Mouse (Mus musculus): Measurements from ENCODE around the gene Sys1. TPM values are rescaled to one million over a fixed set of nuclear protein-coding genes. Genes with fewer than 3 reads are reported as not detected.

Sys1 gene
- total RNA-seq, 2 experiments from 2014 or later, result 40.8 to 41.3 TPM

- no peak for TF ChIP-seq CTCF (IDR thresholded peaks at IDR 0.05)
- H3K4me3 ChIP-seq, result no peak overlapping the region
- DNase-seq (ENCODE audit: extremely low spot score in 1 of 2, low spot score in 2 of 2), result no peak
- no peak overlapping the region for H3K27ac ChIP-seq
- intact Hi-C loops (cut with DNase I), result loop anchor here (2.0 kb wide), 1 partner anchor 105 kb away; no protein-coding TSS in a partner anchor
Measured at GRCm38 (mm10) chr2:164521841-164522240, 65.1 kb downstream of the Sys1 start.

GRCm38 (mm10) chr2:164522280-164522679, 65.5 kb downstream of the Sys1 start:
- intact Hi-C loops (cut with DNase I), result no loop called here
- no peak overlapping the region for H3K27ac ChIP-seq
- TF ChIP-seq CTCF (IDR thresholded peaks at IDR 0.05), result no peak
- no peak for DNase-seq (ENCODE audit: extremely low spot score in 1 of 2, low spot score in 2 of 2)
- H3K4me3 ChIP-seq, result no peak overlapping the region

GRCm38 (mm10) chr2:164523301-164523773, 66.6 kb downstream of the Sys1 start:
- Histone ChIP-seq H3K27ac (no peak overlapping the region), H3K4me3 (no peak overlapping the region)
- intact Hi-C loops (cut with DNase I), result no loop called here
- TF ChIP-seq CTCF (IDR thresholded peaks at IDR 0.05), result no peak
- DNase-seq (ENCODE audit: extremely low spot score in 1 of 2, low spot score in 2 of 2), result no peak

- H3K4me3 ChIP-seq, result no peak overlapping the region
- intact Hi-C loops (cut with DNase I), result no loop called here
- no peak for TF ChIP-seq CTCF (IDR thresholded peaks at IDR 0.05)
- H3K27ac ChIP-seq, result no peak overlapping the region
- no peak for DNase-seq (ENCODE audit: extremely low spot score in 1 of 2, low spot score in 2 of 2)
Measured at GRCm38 (mm10) chr2:164528557-164528956, 71.8 kb downstream of the Sys1 start.

Other genes starting within 250 kb of the Sys1 start
- not detected for gene Wfdc15b, start 235.3 kb upstream of the Sys1 start, total RNA-seq (2021)
- gene Svs2, start 218.5 kb upstream of the Sys1 start, total RNA-seq (2021), result not detected
- gene Svs3b, start 200.3 kb upstream of the Sys1 start, total RNA-seq (2021), result not detected
- gene Svs4, start 178.5 kb upstream of the Sys1 start, total RNA-seq (2021), result not detected
- gene Svs3a, start 167.7 kb upstream of the Sys1 start, total RNA-seq (2021), result not detected
- gene Svs6, start 140.2 kb upstream of the Sys1 start, total RNA-seq (2021), result not detected
- not detected for gene Svs5, start 124.2 kb upstream of the Sys1 start, total RNA-seq (2021)
- not detected for gene Slpi, start 67.9 kb upstream of the Sys1 start, total RNA-seq (2021)
- under 1 TPM; 0.20 to 0.23 TPM for gene Rbpjl, start 53.8 kb upstream of the Sys1 start, total RNA-seq (2021)
- gene Matn4, start 51.8 kb upstream of the Sys1 start, total RNA-seq (2021), result 10 to 100 TPM; 10.4 to 11.0 TPM
- gene Sdc4, start 13.1 kb upstream of the Sys1 start, total RNA-seq (2021), result 10 to 100 TPM; 78.7 to 93.2 TPM
- gene Gm20458, start 4.0 kb downstream of the Sys1 start, total RNA-seq (2021), result 10 to 100 TPM; 10.2 to 14.1 TPM
- gene Trp53tg5, start 16.8 kb downstream of the Sys1 start, total RNA-seq (2021), result not detected
- gene Dbndd2, start 29.1 kb downstream of the Sys1 start, total RNA-seq (2021), result 100 to 1,000 TPM; 102 to 106 TPM
- 10 to 100 TPM; 86.3 to 87.0 TPM for gene Pigt, start 40.6 kb downstream of the Sys1 start, total RNA-seq (2021)
- gene Wfdc2, start 105.4 kb downstream of the Sys1 start, total RNA-seq (2021), result 1 to 10 TPM in 1 of 2 experiments, under 1 TPM in 1; 0.70 to 1.3 TPM
- gene Spint3, start 116.5 kb downstream of the Sys1 start, total RNA-seq (2021), result not detected
- gene Wfdc6a, start 128.5 kb downstream of the Sys1 start, total RNA-seq (2021), result not detected
- not detected for gene Eppin, start 136.6 kb downstream of the Sys1 start, total RNA-seq (2021)
- not detected for gene Wfdc6b, start 156.6 kb downstream of the Sys1 start, total RNA-seq (2021)
- gene Wfdc8, start 156.7 kb downstream of the Sys1 start, total RNA-seq (2021), result not detected
- gene Wfdc16, start 181.8 kb downstream of the Sys1 start, total RNA-seq (2021), result not detected
- not detected for gene Wfdc10, start 199.1 kb downstream of the Sys1 start, total RNA-seq (2021)
- not detected for gene Wfdc9, start 199.6 kb downstream of the Sys1 start, total RNA-seq (2021)
- not detected for gene Wfdc11, start 217.1 kb downstream of the Sys1 start, total RNA-seq (2021)
- gene Wfdc13, start 228.1 kb downstream of the Sys1 start, total RNA-seq (2021), result not detected
- gene Spint4, start 241.5 kb downstream of the Sys1 start, total RNA-seq (2021), result not detected